Mouse (Mus musculus): ENCODE measurements around the gene Camk1g.

DNA sequence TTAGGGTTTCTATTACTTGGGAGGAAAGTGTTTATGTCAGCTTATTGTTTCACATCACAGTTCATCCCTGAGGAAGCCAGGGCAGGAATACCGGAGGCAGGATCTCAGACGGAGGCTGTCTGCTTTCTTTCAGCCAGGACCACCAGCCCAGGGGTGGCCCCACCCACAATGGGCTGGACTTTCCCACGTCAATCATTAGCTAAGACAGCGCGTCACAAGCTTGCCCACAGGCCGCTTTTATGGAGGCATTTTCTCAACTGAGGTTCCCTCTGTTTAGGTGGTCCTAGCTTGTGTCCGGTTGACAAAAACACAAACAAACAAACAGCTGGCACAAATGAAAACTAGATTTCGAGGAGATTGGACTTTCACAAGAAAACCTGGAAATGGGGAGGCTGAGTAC, 12.3 kb upstream of the Camk1g start:
- no peak for TF ChIP-seq USF1 (IDR thresholded peaks at IDR 0.05; ENCODE audit: low read depth, low read length)
- no peak for TF ChIP-seq ZNF384 (IDR thresholded peaks at IDR 0.05; ENCODE audit: low read depth, low read length)
- no peak for TF ChIP-seq ZC3H11A (IDR thresholded peaks at IDR 0.05; ENCODE audit: low read depth, low read length)
- no peak for TF ChIP-seq CTCF (conservative IDR thresholded peaks at IDR 0.05 in 1 of 2, IDR thresholded peaks at IDR 0.05 in 1 of 2; ENCODE audit: low read depth in 2 of 2, low read length in 2 of 2)
- TF ChIP-seq POLR2AphosphoS2 (IDR thresholded peaks at IDR 0.05; ENCODE audit: low read depth, low read length): no peak
- TF ChIP-seq MAZ (IDR thresholded peaks at IDR 0.05; ENCODE audit: low read depth, low read length): no peak
